Mouse (Mus musculus): Measurements from ENCODE around the gene Llgl2.

Gene Llgl2

DNA sequence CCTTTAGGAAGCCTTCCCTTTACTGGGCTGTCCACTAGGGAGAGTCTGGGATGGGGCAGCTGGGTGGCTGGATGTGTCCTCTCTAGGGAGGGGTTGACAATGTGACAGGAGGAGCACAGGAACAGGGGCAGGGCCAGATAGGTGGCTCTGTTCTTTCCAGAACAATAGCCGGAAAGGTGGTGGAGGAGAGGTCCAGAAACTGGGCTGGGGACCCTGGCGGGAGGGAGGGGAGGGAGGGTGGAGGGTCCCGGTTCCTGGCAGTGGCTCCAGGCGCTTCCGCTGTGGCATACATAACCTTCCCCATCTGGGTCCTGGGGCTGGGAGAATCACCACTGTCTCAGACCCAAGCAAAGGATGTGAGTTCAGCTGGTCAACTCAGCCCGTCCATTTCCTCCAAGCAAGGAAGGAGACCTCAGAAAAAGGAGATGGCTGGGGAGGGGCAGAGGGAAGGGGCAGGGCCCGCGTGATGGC, 14.5 kb upstream of the Llgl2 start:
- DNase-seq = no peak

DNA sequence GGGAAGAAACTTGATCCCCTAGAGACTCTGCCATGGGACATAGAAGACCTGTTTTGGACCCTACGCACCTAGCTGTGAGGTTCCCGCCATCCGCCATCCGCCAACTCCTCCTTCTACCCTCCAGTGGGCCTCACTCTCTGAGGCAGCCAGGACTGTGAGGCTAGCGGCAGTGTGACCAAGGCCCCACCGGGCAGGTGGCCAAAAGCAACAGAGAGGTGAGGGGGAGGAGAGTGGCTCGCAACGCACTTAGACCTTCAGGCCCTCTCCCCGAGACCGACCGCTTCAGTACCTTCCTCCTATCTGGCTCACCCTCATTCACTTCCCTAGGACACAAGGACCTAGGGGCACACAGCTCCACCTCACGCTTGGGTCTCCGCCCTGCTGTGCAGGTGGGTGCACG, 13.5 kb upstream of the Llgl2 start:
- no peak for DNase-seq

DNA sequence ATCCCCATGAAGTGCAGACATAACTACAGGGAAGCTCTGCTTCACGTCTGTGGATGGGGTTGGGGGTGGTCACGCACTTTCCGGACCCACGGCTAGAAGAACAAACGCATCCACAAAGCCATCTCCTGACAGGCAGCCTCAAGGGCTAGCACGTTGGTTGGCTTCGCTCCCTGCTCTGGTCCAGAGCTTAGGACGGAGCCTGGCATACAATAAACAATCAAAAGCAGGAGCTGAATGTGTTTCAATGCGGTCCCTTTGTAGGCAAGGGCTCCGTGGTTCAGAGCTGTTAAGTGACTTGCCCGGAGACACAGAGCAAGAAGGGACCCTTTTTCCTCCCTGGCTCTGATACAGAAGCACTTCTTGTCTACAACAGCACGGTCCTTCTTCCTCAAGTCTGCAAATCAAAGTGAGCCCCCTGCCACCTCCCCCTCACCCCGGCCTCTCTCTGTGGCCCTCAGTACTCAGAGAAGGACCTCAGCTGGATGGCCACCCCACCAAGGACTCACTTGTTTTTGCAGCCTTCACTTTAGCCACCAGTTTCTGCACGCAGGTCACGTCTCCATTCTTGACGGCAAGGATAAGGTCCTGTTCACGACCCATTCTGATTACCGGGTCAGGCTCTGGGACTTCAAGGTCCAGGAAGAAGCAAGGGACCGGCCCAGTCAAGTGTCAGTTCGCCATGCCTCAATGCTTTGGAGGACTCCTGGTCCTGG, 12.3 kb upstream of the Llgl2 start:
- DNase-seq = no peak

DNA sequence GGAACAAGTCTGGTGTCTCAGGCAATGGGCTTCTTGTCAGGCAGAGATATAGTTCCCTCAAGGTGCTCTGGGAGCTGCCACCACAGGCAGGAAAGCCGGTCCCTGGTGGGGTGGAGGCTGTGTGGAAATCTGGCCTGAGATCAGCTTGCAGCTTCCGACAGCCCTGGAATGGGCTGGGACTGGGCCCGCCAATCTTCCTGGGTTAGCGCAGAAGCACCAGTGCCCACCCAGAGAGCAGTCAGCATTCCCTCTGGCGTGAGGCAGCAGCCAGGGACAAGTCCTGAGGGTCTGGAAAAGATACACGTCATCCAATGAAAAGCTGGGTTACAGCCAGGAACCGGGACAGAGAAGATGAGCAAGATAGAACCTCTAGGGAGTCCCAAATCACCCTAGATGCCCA, 11.8 kb upstream of the Llgl2 start:
- DNase-seq = no peak

DNA sequence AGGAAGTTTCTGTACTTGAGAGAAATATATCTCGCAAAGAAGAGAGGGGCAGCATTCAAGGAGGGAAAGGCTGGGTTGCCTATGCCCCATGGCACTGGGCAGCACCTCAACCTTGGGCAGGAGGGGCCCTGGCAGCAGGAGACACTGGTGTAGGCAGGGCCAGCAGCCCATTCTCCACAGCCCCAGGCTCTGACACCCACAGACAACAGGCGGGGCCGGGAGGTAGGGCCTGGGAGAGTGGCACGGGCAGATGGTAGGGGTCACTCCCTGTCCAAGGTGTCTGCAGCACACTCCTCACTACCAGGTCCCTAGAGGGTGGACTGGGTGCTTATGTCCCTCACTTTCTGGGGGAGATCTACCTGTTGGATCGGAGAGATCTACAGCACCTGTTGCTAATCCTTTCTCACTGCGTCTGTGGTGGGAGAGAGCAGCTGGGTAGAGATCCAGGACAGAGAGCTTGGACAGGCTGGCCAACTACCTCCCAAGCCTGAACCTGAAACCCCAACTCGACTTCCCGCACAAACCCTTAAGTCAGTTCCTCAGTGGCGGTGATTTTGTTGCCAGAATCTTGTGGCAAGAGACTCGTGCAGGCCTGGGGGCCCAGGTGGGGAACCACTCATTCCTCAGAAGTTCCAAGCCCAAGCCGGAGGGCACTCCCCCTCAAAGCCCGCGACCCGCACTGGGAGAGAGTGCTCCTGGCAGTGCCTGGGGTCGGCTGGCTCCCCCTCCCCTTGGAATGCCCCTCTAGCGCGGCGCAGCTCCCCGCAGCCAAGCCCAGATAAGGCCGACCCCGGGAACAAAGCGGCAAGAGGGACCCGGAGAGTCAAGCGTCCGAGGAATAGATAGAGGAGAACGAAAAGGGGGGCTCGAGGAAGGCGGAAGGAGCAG, 11.1 kb upstream of the Llgl2 start:
- peak in 1 of 2 experiments; percentile 13 for DNase-seq

DNA sequence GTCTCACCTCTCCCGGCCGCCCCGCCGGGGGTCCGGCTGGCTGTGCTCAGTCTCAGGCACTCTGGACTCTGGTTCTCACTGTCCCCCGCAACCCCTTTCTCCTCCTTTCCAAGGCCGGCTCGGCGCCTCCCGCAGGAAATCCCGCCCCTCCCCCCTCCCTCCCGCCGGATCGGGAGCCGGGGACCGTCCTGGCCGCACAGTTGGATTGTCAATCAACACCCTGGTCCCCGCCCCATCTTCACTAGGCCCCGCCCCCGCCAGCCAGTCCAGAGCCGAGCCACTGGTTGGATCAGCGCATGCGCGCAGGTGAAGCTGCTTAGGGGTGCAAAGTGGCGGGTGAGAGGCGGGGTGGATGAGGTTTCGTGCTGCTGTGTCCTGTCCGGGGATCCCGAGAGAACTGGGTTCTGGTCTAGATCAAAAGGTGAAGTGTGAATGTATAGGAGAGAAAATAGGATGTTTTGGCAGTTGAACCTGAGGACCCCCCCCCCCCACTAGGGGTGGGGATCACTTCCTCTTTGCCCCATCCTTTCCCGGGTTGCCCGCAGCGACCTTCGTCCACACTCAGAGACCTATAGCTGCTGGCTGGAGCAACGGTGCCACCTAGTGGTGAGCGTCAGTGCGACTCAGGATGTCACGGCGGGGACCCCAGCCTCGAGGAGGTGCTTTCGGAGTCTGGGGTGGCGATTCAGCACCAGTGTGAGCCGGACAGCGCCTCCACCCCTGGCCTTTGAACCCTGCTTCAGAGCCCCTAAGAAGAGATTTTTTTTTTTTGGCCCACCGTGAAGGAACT, 10.1 kb upstream of the Llgl2 start, which contains the start of gene Caskin2:
TSS of gene Caskin2 (minus strand) at position 133 of the 790 bp plus-strand sequence.
- DNase-seq = peak; percentile 86 to 93

DNA sequence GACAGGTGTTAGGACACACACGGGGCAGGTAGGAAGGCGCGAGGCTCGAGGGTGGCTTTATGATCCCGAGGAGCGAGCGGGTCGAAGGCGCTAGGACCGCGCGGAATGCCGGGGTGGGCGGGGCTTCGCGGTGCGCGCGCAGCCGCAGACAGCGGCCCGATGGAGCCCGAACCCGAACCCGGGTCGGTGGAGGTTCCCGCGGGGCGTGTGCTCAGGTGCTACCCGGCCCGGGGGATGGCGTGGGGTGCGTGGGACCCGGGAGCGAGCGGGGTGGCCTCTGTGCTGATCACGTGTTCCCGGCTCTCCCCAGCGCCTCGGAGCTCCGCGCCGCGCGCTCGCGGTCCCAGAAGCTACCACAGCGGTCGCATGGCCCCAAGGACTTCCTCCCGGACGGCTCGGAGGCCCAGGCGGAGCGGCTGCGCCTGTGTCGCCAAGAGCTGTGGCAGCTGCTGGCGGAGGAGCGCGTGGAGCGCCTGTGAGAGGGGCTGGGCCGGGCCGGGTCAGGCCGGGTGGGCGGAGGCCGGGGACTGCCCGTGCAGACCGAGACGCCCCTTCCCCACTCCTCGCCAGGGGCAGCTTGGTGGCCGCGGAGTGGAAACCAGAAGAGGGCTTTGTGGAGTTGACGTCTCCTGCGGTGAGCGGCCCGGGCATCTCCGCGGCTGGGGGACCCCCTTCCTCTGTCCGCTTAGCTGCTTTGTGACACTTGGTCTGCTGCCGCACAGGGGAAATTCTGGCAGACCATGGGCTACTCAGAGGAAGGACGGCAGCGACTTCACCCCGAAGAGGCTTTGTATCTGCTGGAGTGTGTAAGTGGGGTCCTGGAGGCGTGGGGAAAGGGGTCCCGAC, 9.0 kb upstream of the Llgl2 start, which contains the start of gene Tsen54:
TSS of gene Tsen54 (plus strand) at position 120 of the 846 bp plus-strand sequence.
- DNase-seq = peak; percentile 66 to 67

DNA sequence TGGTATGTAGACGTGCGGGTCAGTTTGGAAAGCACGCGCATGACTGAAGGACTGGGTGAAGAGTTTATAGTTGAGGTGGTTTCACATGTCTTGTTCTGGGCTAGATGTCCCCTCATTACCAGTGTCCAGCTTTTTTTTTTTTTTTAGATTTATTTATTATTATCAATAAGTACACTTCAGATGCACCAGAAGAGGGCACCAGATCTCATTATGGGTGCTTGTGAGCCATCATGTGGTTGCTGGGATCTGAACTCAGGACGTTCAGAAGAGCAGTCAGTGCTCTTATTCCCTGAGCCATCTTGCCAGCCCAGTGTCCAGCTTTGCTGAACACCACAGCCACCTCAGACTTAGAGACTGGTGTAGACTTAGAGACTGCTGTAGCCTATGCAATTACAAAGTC, 6.5 kb upstream of the Llgl2 start:
- no peak for DNase-seq

DNA sequence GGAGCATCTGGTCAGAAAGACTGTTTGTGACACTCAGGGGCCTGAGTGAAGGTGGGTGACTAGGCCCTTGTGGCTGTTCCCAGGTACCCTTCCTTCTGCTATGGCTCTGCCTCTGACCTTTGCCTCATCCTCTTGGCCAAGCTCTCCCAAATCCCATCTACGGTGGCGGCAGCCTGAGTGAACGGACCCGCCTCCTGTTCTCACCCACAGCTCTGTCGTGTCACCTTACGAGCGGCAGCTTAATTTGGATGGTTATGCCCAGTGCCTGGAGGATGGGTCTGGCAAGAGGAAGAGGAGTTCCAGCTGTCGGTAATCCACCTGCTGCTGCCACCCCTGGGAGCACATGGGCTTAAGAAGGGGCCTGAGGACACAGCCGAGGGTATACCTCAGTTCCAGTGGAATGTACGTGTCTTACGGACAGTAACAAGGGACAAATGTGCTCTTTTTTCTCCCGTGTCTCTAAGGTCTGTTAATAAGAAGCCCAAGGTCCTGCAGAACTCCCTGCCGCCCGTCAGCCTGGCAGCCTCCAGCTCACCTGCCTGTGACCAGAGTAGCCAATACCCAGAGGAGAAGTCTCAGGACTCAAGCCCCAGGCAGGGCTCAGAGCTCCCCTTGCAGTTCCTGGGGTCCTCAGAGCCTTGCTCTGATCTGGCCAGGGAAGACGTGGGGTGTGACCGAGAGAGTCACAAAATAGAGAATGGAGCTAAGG, 3.8 kb upstream of the Llgl2 start:
- no peak for DNase-seq

DNA sequence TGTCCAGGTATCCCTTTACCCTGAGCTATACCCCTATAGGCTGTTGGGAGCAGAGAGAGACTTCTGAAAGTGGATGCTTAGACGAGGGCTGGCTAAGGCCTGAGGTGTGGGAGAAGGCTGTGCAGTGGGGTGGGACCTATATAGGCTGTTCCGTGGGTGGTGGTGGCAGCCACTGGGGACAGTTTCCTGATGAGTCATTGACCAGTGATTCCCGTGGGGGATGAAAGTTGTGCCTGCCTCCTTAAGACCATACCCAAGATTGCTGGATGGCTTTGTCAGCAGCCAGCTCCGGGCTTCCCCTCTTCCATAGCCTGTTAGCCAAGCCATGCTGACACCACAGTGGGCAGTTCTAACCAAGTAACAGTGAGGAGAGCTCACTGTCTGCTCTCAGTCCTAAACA, 2.8 kb upstream of the Llgl2 start:
- DNase-seq = no peak

DNA sequence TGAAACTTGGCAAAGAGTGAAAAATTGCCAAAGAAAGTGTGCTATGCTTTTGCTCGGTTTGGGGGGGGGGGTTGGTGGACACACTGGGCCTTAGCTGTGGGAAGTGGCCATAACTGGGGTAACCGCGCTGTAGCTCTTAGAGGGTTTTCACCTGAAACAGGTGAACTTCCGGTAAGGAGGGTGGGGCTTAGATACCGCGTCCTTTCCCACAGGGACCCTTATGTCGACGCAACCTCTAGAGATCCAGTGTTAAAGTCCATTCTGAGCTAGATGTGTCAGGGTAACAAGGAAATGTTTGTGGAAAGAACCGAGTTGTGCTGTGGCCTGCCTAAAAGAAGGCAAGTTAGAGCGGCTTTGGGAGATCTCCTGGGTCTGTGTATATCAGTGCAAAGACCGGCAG, 964 bp downstream of the Llgl2 start:
- DNase-seq = no peak

DNA sequence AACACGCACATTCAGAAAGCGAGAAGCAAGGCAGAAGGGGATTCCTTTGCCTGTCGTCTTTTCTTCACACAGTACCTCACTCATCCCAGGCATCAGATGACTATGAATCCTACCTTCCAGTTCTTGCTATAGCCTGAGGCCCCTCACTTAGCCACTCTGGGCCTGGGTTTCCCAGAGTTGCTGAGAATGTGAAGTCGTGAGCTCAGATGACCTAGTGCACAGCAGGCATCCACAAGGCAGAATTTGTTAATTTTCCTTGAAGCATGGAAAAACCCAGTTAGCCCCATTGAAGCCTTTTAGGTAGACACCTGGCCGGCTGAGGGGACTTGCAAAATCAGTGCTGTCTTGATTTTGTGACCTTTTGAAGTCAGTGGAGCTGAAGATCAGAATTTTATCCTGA, 2.6 kb downstream of the Llgl2 start:
- no peak for DNase-seq

DNA sequence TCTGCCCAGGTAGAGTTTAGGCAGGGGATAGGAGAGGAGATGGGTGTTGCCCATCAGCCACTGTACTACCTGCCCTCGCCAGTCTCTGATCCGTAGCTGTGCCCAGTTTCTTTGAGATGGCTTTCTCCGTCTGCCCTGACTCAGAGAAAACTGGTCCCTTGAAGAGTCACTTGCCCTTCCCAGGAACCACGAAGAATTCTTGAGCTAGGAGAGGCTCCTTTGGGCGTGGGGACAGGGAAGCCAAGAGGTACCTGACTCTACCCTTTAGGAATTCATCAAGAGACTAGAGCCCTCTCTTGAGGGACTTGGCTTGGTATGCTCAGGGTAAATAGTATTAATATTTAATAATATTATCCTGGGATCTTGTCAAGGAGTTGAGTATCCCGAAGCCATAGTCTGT, 3.8 kb downstream of the Llgl2 start:
- no peak for DNase-seq

DNA sequence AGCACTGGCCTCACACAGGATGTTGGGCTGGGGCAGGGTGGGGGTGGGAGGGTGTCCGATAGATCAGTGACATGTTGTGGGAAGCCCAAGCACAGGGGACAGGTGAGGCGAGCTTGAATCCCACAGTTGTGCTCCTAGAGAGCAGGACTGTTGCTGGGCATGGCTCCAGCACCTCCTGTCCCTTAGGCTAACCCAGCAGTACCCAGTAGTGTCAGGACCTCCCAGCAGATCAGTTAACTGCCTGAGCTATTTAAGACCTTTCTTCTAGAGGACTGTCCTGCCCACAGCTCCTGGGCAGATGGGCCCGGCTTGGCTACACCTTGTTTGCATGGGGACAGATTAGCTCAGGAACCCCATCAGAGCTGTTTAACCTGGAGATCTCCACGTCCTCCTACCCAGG, 5.2 kb downstream of the Llgl2 start:
- DNase-seq = no peak

DNA sequence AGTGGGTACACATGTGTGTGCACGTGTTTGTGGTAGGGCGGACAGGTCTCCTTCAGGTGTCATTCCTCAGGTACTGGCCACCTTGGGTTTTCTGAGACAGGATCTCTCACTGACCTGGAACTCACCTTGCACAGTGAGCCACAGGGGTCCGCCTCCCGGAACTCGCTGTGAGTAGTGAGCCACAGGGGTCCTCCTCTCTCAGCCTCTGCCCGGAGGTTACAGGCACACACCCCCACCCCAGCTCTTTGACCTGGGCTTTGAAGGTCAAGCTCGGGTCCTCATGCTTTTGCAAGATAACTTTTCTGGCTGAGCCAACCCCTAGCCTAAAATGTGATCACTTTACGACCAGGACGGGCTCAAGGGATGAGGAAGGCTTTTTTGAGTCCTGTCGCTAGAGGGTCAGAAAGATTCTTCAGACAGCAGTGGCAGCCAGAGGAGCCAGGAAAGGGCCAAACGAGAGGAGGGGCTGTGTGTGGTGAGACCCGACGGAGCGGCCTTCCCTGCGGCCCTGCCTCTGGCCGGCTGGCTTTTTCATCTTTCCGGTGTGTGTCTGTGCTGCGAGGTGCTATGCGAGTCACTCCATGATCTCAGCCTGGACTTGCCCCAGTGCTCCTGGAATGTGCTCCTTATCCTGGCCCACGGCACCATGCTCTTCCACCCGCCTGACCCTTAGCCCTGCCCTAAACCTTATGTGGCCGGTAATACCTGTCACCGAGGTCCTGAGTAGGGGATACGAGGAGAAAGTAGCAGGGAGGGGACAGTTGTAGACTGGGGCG, 6.9 kb downstream of the Llgl2 start:
- no peak for DNase-seq

DNA sequence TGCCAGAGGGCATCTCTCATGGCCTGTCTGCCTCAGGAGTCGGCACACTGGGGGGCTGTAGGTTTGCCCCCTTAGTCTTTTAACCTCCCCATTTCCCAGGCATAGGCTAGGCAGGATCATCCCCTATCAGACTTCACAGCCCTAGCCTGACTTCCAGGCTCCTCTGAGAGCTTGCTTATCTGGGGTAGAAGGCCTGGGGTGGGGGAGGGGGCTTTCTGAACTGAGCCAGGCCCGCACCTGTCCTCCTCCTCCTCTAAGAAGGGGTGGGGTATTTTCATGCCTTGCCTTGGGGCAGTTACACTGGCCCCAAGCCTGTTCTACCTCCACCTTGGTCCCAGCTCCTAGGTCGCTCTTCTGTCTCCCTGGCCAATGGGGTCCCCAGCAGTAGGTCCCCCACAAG, 7.7 kb downstream of the Llgl2 start:
- no peak for DNase-seq

DNA sequence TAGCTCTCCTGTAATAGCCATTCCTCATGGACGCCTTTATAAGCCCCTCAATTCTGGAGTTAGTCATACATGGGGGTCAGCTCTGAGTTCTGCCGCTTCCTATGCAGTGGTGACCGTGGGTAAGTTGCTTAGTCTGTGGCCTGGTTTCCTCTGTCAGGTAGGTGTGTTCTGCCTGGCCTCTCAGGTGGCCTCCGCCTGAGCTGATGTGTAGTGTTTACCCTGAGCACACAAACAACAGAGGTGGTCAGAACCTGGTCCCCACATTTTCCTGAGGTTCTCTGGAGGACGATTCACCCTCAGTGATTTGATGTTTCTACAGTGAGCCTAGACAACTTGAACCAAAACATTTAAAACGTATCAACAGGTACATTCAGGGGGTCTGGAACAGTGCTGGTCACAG, 8.2 kb downstream of the Llgl2 start:
- no peak for DNase-seq

DNA sequence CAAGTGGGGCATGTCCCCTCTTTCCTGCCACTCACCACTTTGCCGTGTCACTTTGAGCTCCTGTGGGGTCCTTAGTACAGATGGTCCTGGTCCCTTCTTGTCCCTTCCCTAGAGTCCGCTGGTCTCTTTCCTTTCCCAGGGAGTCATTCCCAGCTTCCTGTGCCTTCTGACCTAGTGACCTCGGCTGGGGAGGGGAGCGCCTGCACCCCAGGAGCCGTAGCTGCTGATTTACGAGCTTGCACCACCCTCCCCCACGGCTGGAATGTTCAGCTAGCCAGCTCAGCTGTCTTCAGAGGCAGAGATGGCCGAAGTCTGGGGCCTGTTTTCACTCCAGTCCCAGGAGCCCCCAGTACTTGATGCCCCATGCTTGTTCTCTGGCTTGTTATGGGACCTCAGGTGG, 8.7 kb downstream of the Llgl2 start:
- DNase-seq = no peak

DNA sequence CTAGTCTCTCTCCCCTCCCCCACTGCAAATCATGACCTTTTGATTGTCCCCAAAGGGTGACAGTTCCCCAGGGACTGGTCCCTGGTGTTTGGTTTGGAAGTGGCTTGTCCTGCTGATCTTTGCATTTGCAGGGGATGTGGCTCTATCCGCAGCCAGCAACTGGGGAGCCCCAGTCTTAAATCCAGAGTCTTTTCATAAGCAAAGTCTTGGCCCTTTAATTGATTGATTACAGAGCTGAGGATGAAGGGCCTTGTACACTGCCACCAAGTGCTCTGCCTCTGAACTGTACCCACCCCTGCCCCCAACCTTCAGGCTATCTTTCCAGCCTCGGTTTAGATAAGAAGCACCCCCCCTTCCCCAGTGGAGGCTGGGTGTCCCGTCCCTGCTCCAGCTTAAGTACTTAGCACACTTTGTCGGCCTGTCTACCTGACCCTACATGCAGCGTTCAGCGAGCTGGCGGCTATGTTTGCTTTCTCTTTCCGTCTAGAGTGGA, 9.2 kb downstream of the Llgl2 start:
- DNase-seq = no peak

DNA sequence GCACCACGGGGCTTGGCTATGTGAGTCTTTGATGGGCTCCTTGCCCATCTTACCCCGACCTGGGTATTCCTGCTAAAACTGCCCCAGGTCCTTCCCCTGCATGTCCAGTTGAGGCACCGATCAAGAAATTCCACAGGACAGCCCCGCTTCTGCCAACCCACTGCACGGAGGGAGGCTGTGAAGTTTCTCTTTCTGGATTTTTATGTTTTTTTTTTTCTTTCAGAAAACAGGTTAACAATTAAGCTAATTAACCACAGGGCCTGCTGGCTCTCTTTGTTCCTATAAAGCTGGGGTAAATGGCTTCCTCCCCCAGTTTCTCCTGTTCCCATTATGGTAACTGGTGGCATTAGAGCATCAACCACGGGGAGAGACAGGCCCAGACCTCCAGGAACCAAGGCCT, 10.2 kb downstream of the Llgl2 start:
- no peak for DNase-seq
